Mouse (Mus musculus) bone marrow, adult 2 months (tissue): ENCODE data around the gene Eml3. TPM values are rescaled to one million over a fixed set of nuclear protein-coding genes. Genes with fewer than 3 reads are reported as not detected.
A peak's percentile ranks its signal among the peaks of the same experiment; 100 is the strongest.
"Not testable (repeated sequence)": the region's sequence is repeated elsewhere in the genome, so short reads cannot be mapped to it uniquely, and the experiment has no call there.

ENCODE experiments used
- H3K27ac ChIP-seq: fragments of 200-500 bp; 2 replicates; pipeline ENCODE4 v1.5.1; 2012; ENCODE audit warnings: low read depth, mild to moderate bottlenecking, control low read depth, inconsistent platforms, low read length; ENCODE audit not compliant: control insufficient read depth, poor library complexity, insufficient read depth
- H3K4me1 ChIP-seq: fragments of 200-500 bp; 2 replicates; pipeline ENCODE4 v1.6.1; 2011; ENCODE audit warnings: low read length; ENCODE audit not compliant: control insufficient read depth, insufficient read depth
- H3K4me3 ChIP-seq: fragments of 200-500 bp; replicated peaks from 2 replicates; pipeline ENCODE3; 2011; ENCODE audit warnings: mild to moderate bottlenecking, low read depth, low read length, control low read depth; ENCODE audit not compliant: control insufficient read depth
- CTCF ChIP-seq: fragments of 200-500 bp; IDR thresholded peaks from 2 replicates; pipeline ENCODE4 v1.5.1; 2011; ENCODE audit warnings: low read length, control low read depth; ENCODE audit not compliant: control insufficient read depth, insufficient read depth
- POLR2A ChIP-seq: fragments of 200-500 bp; IDR thresholded peaks from 2 replicates; pipeline ENCODE4 v1.6.1; 2011; ENCODE audit warnings: low read depth, mild to moderate bottlenecking, control low read depth, low read length, borderline replicate concordance; ENCODE audit not compliant: control insufficient read depth
- WGBS: fragments of 180-500 bp; shearing (Covaris S2); methylation state at CpG from one replicate; pipeline ENCODE4 v1.1.7; 2018; 5-methylcytosine and 5-hydroxymethylcytosine counted together
- polyA plus RNA-seq: library from polyadenylated mRNA; stranded (reverse); fragments of >200 nt; gene quantifications from 2 replicates; pipeline ENCODE4 v1.2.4, GENCODE M21; 2011; ENCODE audit warnings: low replicate concordance; ENCODE audit not compliant: missing spikeins, insufficient read depth, insufficient read length

The Eml3 gene
- polyA plus RNA-seq, 1 experiment, result 54.7 TPM

DNA sequence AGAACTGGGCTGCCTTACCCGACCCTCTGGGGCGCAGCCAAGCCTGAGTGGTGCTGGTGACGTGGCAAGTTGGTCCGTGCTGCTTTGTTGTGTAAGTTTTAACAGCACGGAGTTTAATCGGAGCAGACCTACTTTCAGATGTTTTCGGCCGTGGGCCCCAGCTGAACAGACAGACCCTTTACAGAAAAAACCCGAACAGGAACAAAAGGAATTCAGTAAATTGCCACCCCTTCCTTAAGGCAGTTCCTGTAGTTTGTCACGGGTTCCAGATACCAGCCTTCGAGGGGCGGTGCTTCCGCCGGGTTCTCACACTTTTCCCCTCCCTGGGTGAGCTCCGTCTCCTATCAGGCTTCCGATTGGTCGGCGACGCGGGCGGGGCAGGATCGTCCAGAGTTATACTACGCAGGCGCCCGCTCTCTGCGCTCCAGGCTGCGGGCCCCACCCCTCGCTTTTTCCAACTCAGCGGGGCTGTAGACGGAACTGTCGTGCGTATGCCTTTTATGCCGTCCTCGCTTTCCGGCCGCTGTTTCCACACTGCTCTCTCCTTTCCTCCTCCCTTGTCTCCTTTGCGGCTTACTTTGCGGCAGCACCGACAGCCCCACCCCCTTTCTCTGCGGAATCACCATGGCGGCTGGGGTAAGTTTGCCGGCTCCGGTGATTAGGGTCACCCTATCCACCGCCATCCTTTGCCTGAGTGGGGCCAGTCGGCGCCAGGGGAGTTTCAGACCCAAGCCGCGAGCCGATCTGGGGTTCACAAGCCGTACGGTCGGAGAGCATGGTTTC lies 37.4 kb downstream of the Eml3 start, which contains the start of gene Eef1g:
Eef1g (plus strand) TSS at position 452 of the 783 bp plus-strand sequence.
- WGBS, result under 1% methylated on average over 52 of the region's 52 CpGs
- no peak for TF ChIP-seq CTCF
- TF ChIP-seq POLR2A, result no peak; the same call in 1 of the 2 replicates
- Histone ChIP-seq H3K4me1 (no peaks in the 10 kb centered on the region), H3K27ac (peak within 1 kb of the TSS; percentile 79), H3K4me3 (peak within 1 kb of the TSS; percentile 73)

DNA sequence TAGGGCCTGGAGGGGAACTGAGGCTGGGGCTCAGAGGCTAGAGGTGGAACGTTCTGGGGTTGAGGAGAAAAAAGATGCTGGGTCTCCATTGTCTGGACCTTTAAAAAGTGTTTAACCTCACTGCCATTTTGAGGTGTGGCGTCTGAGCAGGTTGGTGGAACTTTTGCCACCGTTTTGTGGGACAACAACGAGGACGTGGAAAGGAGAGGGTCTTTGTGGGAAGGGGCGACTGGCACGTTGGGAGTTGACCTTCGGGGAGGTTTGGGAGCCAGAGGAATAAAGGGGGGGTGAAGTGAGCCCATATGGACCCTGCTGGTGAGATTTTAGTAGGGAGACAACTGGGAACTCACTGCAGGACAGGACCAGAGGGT lies 38.0 kb downstream of the Eml3 start:
- Histone ChIP-seq H3K4me1 (no peaks in the 10 kb centered on the region), H3K27ac (peak overlapping the region; percentile 63), H3K4me3 (peak overlapping the region; percentile 63)
- no peak for TF ChIP-seq POLR2A
- no peak for TF ChIP-seq CTCF
- WGBS, result 1% methylated on average over 8 of the region's 8 CpGs

DNA sequence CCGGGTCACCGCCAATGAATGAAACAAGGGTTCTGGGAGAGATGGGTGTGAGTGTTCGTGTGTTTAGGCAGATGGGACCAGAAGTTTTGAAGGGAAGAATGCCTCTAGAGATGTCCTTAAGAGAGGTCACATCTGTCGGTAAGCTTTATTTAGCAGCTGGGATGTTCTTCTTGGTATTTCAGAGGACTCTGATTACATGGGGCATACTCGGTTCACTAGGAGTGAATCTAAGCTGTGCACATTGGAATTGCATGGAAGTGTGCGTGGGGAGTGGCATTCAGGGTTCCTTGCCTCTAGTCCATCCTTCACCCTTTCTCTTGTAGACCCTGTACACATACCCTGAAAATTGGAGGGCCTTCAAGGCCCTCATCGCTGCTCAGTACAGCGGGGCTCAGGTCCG lies 38.5 kb downstream of the Eml3 start:
- H3K4me3 ChIP-seq, result peak overlapping the region; percentile 63
- WGBS, result 4% methylated on average over 9 of the region's 9 CpGs
- H3K4me1 ChIP-seq, result no peaks in the 10 kb centered on the region
- H3K27ac ChIP-seq, result no peak overlapping the region
- TF ChIP-seq CTCF, result no peak
- no peak for TF ChIP-seq POLR2A

DNA sequence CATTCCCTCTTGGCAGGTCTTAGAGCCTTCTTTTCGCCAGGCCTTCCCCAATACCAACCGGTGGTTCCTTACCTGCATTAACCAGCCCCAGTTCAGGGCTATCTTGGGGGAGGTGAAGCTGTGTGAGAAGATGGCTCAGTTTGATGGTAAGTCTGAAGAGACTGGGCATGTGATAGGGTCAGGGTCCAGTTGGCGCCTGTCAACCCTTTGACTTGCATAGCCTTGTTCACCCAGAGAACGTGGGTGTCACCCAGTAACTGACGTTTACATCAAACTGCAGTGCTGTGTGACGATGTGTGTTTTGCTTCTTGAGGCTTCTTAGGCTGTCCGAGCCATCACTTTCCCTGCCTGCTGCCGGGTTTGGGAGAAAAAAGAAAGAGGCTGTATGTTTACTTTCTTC lies 43.1 kb downstream of the Eml3 start:
- WGBS, result 85% methylated on average over 8 of the region's 8 CpGs

GRCm38 (mm10) chr19:8974638-8975037 lies 45.3 kb downstream of the Eml3 start:
- WGBS, result 91% methylated on average over 1 of the region's 1 CpGs
- no peak overlapping the region for H3K27ac ChIP-seq
- H3K4me1 ChIP-seq, result no peaks in the 10 kb centered on the region

More for the DNA sequence above, 43.1 kb downstream of the Eml3 start:
- not testable (repeated sequence) for H3K4me1 ChIP-seq, H3K4me3 ChIP-seq, H3K27ac ChIP-seq

DNA sequence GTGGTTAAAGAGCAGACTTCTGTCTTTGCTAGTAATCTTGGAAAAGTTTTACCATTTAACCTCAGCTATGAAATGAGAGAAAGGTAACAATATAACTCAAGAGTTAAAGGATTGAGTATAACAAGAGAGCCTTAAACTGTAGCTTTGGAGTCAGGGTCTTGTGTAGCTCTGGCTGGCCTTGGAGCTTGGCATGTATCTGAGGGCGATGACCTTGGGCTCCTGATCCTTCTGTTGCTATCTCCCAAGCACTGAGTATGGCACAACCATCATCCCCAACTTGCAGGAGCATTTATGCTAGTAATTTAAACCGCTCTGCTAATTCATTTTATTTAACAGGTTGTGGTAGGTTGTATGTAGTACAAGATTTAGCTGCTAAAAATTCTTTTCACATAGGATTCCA lies 46.1 kb downstream of the Eml3 start:
- WGBS, result 90% methylated on average over 2 of the region's 2 CpGs
- H3K27ac ChIP-seq, result no peak overlapping the region
- no peak overlapping the region for H3K4me3 ChIP-seq
- peaks cover under 1% of the 10 kb centered on the region; the same call in 1 of the 2 replicates for H3K4me1 ChIP-seq
- TF ChIP-seq CTCF, result no peak
- TF ChIP-seq POLR2A, result no peak

More at GRCm38 (mm10) chr19:8974638-8975037, 45.3 kb downstream of the Eml3 start:
- TF ChIP-seq CTCF, result no peak
- TF ChIP-seq POLR2A, result no peak
- H3K4me3 ChIP-seq, result no peak overlapping the region

- TF ChIP-seq POLR2A, result no peak
- peak; percentile 90 for TF ChIP-seq CTCF
- WGBS, result 58% methylated on average over 3 of the region's 3 CpGs
- Histone ChIP-seq H3K4me1 (peaks cover 3% of the 10 kb centered on the region; the same call in 1 of the 2 replicates), H3K4me3 (no peak overlapping the region), H3K27ac (no peak overlapping the region)
Observed at GRCm38 (mm10) chr19:8976535-8976934, 47.2 kb downstream of the Eml3 start.

GRCm38 (mm10) chr19:8980771-8981170 lies 51.4 kb downstream of the Eml3 start:
- peak overlapping the region; percentile 32 for H3K27ac ChIP-seq
- TF ChIP-seq CTCF, result no peak
- WGBS, result 10% methylated on average over 5 of the region's 5 CpGs
- no peak overlapping the region for H3K4me3 ChIP-seq
- H3K4me1 ChIP-seq, result peaks cover 3% of the 10 kb centered on the region
